Mouse (Mus musculus) forebrain, postnatal 0 days (tissue): ENCODE results near the gene Rbx1. TPM values are rescaled to one million over a fixed set of nuclear protein-coding genes. Genes with fewer than 3 reads are reported as not detected.

Source experiments
- ATAC-seq: fragments of 200-750 bp; cut with Nextera tagmentation; 2 replicates; pipeline ENCODE4 v1.8.0; 2017; ENCODE audit warnings: mild to moderate bottlenecking, moderate library complexity
- DNase-seq: peaks from one replicate; pipeline ENCODE4 v3.0.0-alpha.2; 2015
- H3K27ac ChIP-seq: fragments of 300-500 bp; sonication (generic); 2 replicates; pipeline ENCODE4 v1.5.1; 2014; ENCODE audit warnings: low read depth, mild to moderate bottlenecking, antibody characterized with exemption, low read length, moderate library complexity, mixed read lengths
- H3K27me3 ChIP-seq: fragments of 300-500 bp; sonication (generic); 2 replicates; pipeline ENCODE4 v1.6.1; 2014; ENCODE audit warnings: mild to moderate bottlenecking, low read length, mixed read lengths; ENCODE audit not compliant: insufficient read depth
- H3K36me3 ChIP-seq: fragments of 300-500 bp; sonication (generic); 2 replicates; pipeline ENCODE4 v1.6.1; 2014; ENCODE audit warnings: mild to moderate bottlenecking, moderate library complexity; ENCODE audit not compliant: insufficient read depth
- H3K4me1 ChIP-seq: fragments of 300-500 bp; sonication (generic); 2 replicates; pipeline ENCODE4 v1.6.1; 2014; ENCODE audit warnings: antibody characterized with exemption; ENCODE audit not compliant: insufficient read depth
- H3K4me2 ChIP-seq: fragments of 300-500 bp; sonication (generic); 2 replicates; pipeline ENCODE4 v1.6.1; 2014; ENCODE audit warnings: low read depth, mild to moderate bottlenecking, moderate library complexity
- H3K4me3 ChIP-seq: fragments of 300-500 bp; sonication (generic); 2 replicates; pipeline ENCODE4 v1.5.1; 2014; ENCODE audit warnings: low read depth, low read length, mixed read lengths
- H3K9ac ChIP-seq: fragments of 300-500 bp; sonication (generic); 2 replicates; pipeline ENCODE4 v1.6.1; 2014; ENCODE audit warnings: mild to moderate bottlenecking
- H3K9me3 ChIP-seq: fragments of 300-500 bp; sonication (generic); 2 replicates; pipeline ENCODE4 v1.6.1; 2016; ENCODE audit warnings: low read length
- CTCF ChIP-seq: sonication (generic); IDR thresholded peaks from 2 replicates; pipeline ENCODE4 v1.5.1; 2016; ENCODE audit warnings: antibody characterized with exemption, control low read depth, low read depth
- WGBS: fragments of 180-500 bp; shearing (Covaris S2); extraction: QIAGEN DNeasy Blood & Tissue Kit; methylation state at CpG from one replicate; pipeline ENCODE4 v1.1.7; 2014; 5-methylcytosine and 5-hydroxymethylcytosine counted together
- polyA plus RNA-seq: library from polyadenylated mRNA; unstranded; fragments of >200 nt; fragmentation: Nextera tagmentation; extraction: Ambion mirVana; gene quantifications from 2 replicates; pipeline ENCODE4 v1.2.1, GENCODE M21; 2015
- total RNA-seq: library from RNA; depleted of rRNA; stranded (reverse); fragments of >200 nt; gene quantifications from 2 replicates; pipeline ENCODE4 v1.2.3, GENCODE M21; 2014

The Rbx1 gene
- total and polyA plus RNA-seq, 2 experiments from 2014 or later: 193 to 446 TPM

DNA sequence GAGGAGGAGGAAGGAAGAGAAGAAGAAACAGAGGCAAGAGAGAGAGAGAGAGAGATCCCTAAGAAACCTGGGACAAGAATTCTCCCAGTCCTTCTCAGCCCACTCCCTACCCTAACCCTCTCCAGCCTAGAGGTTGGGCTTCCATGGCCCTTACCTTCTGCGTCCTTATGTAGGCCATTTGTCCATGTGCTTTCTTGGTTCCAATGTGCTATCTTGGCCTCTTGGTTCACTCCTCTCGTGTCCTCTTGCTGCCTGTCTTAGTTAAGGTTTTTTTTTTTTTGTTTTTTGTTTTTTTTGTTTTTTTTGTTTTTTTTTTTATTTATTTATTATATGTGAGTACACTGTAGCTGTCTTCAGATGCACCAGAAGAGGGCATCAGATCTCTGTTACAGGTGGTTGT lies 16.9 kb downstream of the Rbx1 start:
- Histone ChIP-seq H3K27ac (no peak overlapping the region), H3K4me3 (no peak overlapping the region), H3K4me2 (no peak overlapping the region), H3K9ac (no peak overlapping the region), H3K36me3 (no peaks in the 10 kb centered on the region), H3K27me3 (no peaks in the 10 kb centered on the region), H3K4me1 (no peaks in the 10 kb centered on the region), H3K9me3 (no peaks in the 10 kb centered on the region)
- DNase-seq (no peak), ATAC-seq (no peak)
- WGBS: 72% methylated on average over 2 of the region's 2 CpGs
- no peak for TF ChIP-seq CTCF

DNA sequence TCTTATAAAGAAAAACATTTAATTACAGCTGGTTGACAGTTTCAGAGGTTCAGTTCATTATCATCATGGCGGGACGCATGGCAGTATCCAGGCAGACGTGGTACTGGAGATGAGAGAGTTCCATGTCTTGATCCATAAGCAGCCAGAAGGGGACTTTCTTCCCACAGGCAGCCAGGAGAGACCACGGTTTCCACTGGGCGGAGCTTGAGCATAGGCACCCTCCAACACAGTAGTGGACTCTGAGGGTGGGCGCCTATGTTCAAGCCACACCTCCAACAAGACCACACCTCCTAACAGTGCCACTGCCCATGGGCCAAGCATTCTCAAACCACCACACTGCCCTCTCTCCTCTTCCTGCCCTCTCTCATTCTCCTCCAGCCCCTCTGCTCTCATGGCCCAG lies 17.6 kb downstream of the Rbx1 start:
- no peak overlapping the region for H3K27ac ChIP-seq
- no peak overlapping the region for H3K4me3 ChIP-seq
- DNase-seq: no peak
- ATAC-seq: no peak
- H3K4me2 ChIP-seq: no peak overlapping the region
- H3K4me1 ChIP-seq: no peaks in the 10 kb centered on the region
- no peaks in the 10 kb centered on the region for H3K36me3 ChIP-seq
- 87% methylated on average over 6 of the region's 6 CpGs for WGBS
- no peaks in the 10 kb centered on the region for H3K9me3 ChIP-seq
- no peaks in the 10 kb centered on the region for H3K27me3 ChIP-seq
- no peak overlapping the region for H3K9ac ChIP-seq
- TF ChIP-seq CTCF: no peak

DNA sequence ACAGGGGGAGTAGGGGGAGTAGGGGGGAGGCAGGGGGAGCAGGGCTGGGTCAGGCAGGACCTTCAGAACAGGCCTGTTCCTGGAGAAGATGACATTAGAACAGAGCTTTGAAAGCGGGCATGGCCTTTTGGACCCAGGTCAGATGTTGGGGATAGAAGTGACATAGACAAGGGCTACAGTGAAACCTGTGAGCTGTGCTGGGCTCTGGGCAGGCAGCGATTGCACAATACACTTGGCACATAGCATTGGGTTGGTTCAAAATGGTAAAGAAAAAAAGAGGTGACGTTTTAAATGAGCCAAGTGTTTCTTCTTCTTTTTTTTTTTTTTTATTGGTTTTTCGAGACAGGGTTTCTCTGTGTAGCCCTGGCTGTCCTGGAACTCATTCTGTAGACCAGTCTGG lies 19.4 kb downstream of the Rbx1 start:
- 84% methylated on average over 4 of the region's 4 CpGs for WGBS
- no peaks in the 10 kb centered on the region for H3K36me3 ChIP-seq
- no peak overlapping the region for H3K27ac ChIP-seq
- H3K4me1 ChIP-seq: no peaks in the 10 kb centered on the region
- no peaks in the 10 kb centered on the region for H3K27me3 ChIP-seq
- ATAC-seq (no peak), DNase-seq (no peak)
- H3K9ac ChIP-seq: no peak overlapping the region
- no peaks in the 10 kb centered on the region for H3K9me3 ChIP-seq
- TF ChIP-seq CTCF: no peak
- H3K4me2 ChIP-seq: no peak overlapping the region
- no peak overlapping the region for H3K4me3 ChIP-seq

DNA sequence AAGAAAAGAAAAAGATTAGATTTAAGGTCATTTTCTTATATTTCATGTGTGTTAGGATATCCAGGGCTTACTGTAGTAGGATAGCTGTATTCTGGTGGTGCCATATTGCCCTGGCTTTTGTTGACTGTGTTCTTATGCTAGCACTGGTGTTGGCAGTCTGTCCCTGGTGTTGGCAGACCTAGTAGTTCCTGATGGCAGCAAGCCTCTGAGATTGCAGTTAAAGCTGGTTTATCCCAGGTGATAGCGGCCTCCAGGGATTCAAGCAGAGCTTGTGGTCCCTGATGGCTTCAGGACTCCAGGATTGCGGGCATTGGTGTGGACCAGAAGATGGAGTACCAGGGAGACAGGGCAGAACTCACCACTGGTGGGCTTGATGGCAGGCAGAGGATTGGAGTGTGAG lies 37.4 kb downstream of the Rbx1 start:
- no peaks in the 10 kb centered on the region for H3K27me3 ChIP-seq
- 88% methylated on average over 2 of the region's 2 CpGs for WGBS
- no peak overlapping the region for H3K27ac ChIP-seq
- H3K4me2 ChIP-seq: no peak overlapping the region
- H3K36me3 ChIP-seq: no peaks in the 10 kb centered on the region
- H3K9ac ChIP-seq: no peak overlapping the region
- ATAC-seq: no peak
- H3K4me3 ChIP-seq: no peak overlapping the region
- no peak for DNase-seq
- TF ChIP-seq CTCF: no peak
- H3K9me3 ChIP-seq: no peaks in the 10 kb centered on the region
- no peaks in the 10 kb centered on the region for H3K4me1 ChIP-seq

DNA sequence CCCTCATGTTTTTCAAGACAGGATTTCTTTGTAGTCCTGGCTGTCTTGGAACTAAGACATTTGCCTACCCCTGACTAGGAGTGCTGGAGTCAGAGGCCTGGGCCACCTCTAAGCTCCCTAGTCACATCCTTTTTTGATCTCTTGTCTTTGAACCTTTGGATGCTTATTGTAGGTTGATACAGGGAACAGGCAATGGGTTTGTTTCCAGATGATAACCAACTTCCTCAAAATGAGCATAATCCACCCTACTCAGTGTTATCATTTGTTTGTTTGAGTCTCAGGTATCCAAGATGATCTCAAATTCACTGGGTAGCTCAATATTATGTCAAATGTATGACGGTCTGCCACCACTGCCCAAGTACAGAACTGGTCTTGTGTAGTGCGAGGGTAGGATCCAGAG lies 37.9 kb downstream of the Rbx1 start:
- H3K9ac ChIP-seq: no peak overlapping the region
- H3K4me2 ChIP-seq: no peak overlapping the region
- 95% methylated on average over 2 of the region's 2 CpGs for WGBS
- no peaks in the 10 kb centered on the region for H3K27me3 ChIP-seq
- H3K27ac ChIP-seq: no peak overlapping the region
- no peaks in the 10 kb centered on the region for H3K36me3 ChIP-seq
- H3K4me3 ChIP-seq: no peak overlapping the region
- ATAC-seq: no peak
- H3K4me1 ChIP-seq: no peaks in the 10 kb centered on the region
- no peak for DNase-seq
- TF ChIP-seq CTCF: no peak
- no peaks in the 10 kb centered on the region for H3K9me3 ChIP-seq

DNA sequence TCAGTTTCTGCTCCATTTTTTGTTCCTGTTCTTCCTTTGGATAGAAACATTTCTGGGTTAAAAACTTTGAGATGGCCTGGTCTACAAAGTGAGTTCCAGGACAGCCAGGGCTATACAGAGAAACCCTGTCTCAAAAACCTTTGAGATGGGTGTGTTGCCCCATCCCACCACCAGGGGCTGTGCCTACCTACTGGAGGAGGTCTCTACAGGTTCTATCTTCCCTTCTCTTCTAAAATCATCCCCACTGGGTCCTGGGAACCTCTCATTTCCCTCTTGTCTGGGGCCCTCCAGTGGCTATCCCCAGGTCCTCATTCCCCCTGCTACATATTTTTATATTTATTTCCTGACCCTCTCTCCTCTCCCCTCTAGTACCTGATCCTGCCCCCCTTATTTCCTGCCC lies 41.1 kb downstream of the Rbx1 start:
- H3K4me3 ChIP-seq: no peak overlapping the region
- no peaks in the 10 kb centered on the region for H3K36me3 ChIP-seq
- no peaks in the 10 kb centered on the region for H3K9me3 ChIP-seq
- no peaks in the 10 kb centered on the region for H3K4me1 ChIP-seq
- DNase-seq: no peak
- ATAC-seq: no peak
- H3K9ac ChIP-seq: no peak overlapping the region
- peak; percentile 35 for TF ChIP-seq CTCF
- H3K4me2 ChIP-seq: no peak overlapping the region
- no peaks in the 10 kb centered on the region for H3K27me3 ChIP-seq
- H3K27ac ChIP-seq: no peak overlapping the region

DNA sequence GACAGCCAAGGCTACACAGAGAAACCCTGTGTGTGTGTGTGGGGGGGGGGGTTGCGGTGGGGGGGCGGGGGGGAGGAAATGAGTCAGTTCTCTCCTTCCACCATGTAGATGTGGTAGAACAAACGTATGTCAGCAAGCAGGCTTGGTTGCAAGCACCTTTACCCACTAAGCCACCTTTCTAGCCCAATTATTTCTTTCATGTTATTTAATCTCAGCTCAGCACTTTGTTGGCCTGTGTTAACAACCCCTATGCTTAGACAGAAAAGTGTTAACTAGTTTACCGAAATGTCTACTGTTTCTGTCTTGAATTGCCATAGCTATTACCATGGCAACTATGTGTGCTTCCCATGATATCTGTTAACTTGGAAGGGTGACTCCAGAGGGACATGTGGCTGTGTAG lies 44.5 kb downstream of the Rbx1 start:
- DNase-seq (peak; percentile 27), ATAC-seq (peak; percentile 70)
- no peaks in the 10 kb centered on the region for H3K27me3 ChIP-seq
- no peak overlapping the region for H3K4me2 ChIP-seq
- no peak for TF ChIP-seq CTCF
- no peaks in the 10 kb centered on the region for H3K4me1 ChIP-seq
- no peak overlapping the region for H3K4me3 ChIP-seq
- no peaks in the 10 kb centered on the region for H3K9me3 ChIP-seq
- 70% methylated on average over 4 of the region's 4 CpGs for WGBS
- H3K27ac ChIP-seq: no peak overlapping the region
- H3K9ac ChIP-seq: no peak overlapping the region
- no peaks in the 10 kb centered on the region for H3K36me3 ChIP-seq

DNA sequence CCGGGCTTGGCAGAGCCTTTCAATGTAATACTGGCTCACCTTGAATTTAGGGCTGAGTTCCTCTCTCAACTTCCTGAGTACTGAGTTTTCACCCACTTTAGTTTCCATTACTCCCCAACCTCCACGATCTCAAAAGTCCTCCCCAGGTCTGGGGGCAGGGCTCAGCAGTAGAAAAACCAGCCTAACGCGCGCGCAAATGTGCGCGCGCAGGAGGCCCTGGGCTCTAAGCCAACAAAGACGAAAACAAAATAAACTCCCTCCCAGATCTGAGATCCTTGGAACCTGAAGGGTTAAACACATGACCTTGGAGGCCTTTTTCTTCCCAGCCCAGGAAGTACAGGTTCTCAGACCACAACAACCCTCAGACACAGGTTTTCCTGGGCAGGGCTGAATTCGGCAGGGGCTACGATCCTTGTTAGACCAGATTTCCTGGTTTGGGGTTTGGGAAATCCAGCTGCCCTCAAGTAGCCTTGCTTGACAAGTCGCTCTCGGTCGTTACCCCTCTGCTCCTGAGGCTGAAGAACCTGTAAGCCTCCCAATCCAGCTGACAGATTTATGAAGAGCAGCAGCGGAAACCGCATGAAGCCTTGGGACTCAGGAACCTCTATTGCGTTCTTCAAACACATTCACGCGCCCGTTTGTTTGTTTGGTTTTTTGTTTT lies 45.6 kb downstream of the Rbx1 start:
- H3K4me3 ChIP-seq: no peak overlapping the region
- no peaks in the 10 kb centered on the region for H3K4me1 ChIP-seq
- WGBS: 48% methylated on average over 21 of the region's 21 CpGs
- H3K9me3 ChIP-seq: no peaks in the 10 kb centered on the region
- no peak overlapping the region for H3K27ac ChIP-seq
- H3K9ac ChIP-seq: no peak overlapping the region
- TF ChIP-seq CTCF: no peak
- DNase-seq (no peak), ATAC-seq (no peak)
- H3K4me2 ChIP-seq: no peak overlapping the region
- no peaks in the 10 kb centered on the region for H3K27me3 ChIP-seq
- H3K36me3 ChIP-seq: no peaks in the 10 kb centered on the region
